Mouse (Mus musculus) bone marrow, adult 2 months (tissue): ENCODE measurements around the gene B3galnt2.

ENCODE experiments used
- CTCF ChIP-seq: fragments of 200-500 bp; IDR thresholded peaks from 2 replicates; pipeline ENCODE4 v1.5.1; 2011; ENCODE audit warnings: low read length, control low read depth; ENCODE audit not compliant: control insufficient read depth, insufficient read depth
- POLR2A ChIP-seq: fragments of 200-500 bp; IDR thresholded peaks from 2 replicates; pipeline ENCODE4 v1.6.1; 2011; ENCODE audit warnings: low read depth, mild to moderate bottlenecking, control low read depth, low read length, borderline replicate concordance; ENCODE audit not compliant: control insufficient read depth

- TF ChIP-seq POLR2A (no peak), CTCF (no peak)
Measured at GRCm38 (mm10) chr13:13961046-13961445, 6.8 kb downstream of the B3galnt2 start.
